Mouse (Mus musculus): ENCODE results near the gene Cyp27a1.

GRCm38 (mm10) chr1:74753266-74753974, 40.0 kb downstream of the Cyp27a1 start:
- TF ChIP-seq EP300 (IDR thresholded peaks at IDR 0.05) (no peak), CTCF (IDR thresholded peaks at IDR 0.05) (no peak)
